Mouse (Mus musculus): Measurements from ENCODE around the gene Galr3. TPM values are rescaled to one million over a fixed set of nuclear protein-coding genes. Genes with fewer than 3 reads are reported as not detected.

Galr3 gene
- polyA plus RNA-seq, 1 experiment from 2014 or later, result not detected

DNA sequence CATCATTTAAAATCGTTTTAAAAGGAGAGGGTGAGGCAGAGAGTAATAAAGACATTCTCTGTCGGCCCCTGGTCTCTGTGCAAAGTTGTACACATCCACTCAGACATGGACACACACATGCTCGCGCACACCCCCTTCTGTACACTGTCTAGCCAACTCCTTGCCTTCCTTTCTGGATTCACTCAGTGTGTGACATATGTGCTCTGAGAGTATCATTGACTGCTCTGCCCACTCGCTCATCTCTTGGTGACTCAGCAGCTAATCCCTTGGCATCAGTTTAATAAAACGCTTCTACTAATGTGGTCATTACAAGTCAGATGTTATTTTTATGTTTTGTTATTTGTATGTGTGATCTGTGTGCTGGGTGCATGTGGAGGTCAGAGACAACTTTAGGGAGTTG, 50.6 kb downstream of the Galr3 start:
- no peak overlapping the region for H3K9ac ChIP-seq
- H3K27ac ChIP-seq (replicated peaks), result no peak overlapping the region
- no peak overlapping the region for H3K4me2 ChIP-seq
- no peaks in the 10 kb centered on the region for H3K9me3 ChIP-seq
- H3K36me3 ChIP-seq, result peaks cover 86% of the 10 kb centered on the region
- ATAC-seq (ENCODE audit: low read depth), result no peak
- H3K4me1 ChIP-seq (replicated peaks), result 0 out of 2 replicates have a peak, but pooled peaks cover 2% of the 10 kb centered on the region
- H3K4me3 ChIP-seq, result no peak overlapping the region
- WGBS, result 89% methylated on average over 6 of the region's 6 CpGs
- no peaks in the 10 kb centered on the region for H3K27me3 ChIP-seq

Small RNA genes within 50 kb of the gene (microRNA-seq; reads per million reads assigned to microRNA genes)
- 0.74 reads per million for gene Mir6956

Other genes with a start within 250 kb of the Galr3 start
- 1.7 and 2.0 TPM in 2 replicates for gene Card10, start 238.8 kb upstream of the Galr3 start, polyA plus RNA-seq (2015; fragmentation: Nextera tagmentation; extraction: Ambion mirVana)
- 11.5 and 13.7 TPM in 2 replicates for gene Cdc42ep1, start 199.3 kb upstream of the Galr3 start, polyA plus RNA-seq (2015; fragmentation: Nextera tagmentation; extraction: Ambion mirVana)
- gene Lgals2, start 186.4 kb upstream of the Galr3 start, polyA plus RNA-seq (2015; fragmentation: Nextera tagmentation; extraction: Ambion mirVana), result not detected in 2 replicates
- 44.0 and 51.0 TPM in 2 replicates for gene Gga1, start 164.7 kb upstream of the Galr3 start, polyA plus RNA-seq (2015; fragmentation: Nextera tagmentation; extraction: Ambion mirVana)
- gene Gm49510, start 142.2 kb upstream of the Galr3 start, polyA plus RNA-seq (2015; fragmentation: Nextera tagmentation; extraction: Ambion mirVana), result 0.37 TPM in 1 of 2 replicates, not detected in the other
- 6.2 and 6.8 TPM in 2 replicates for gene Sh3bp1, start 142.1 kb upstream of the Galr3 start, polyA plus RNA-seq (2015; fragmentation: Nextera tagmentation; extraction: Ambion mirVana)
- gene Pdxp, start 128.0 kb upstream of the Galr3 start, polyA plus RNA-seq (2015; fragmentation: Nextera tagmentation; extraction: Ambion mirVana), result 46.3 and 53.6 TPM in 2 replicates
- 273 and 356 TPM in 2 replicates for gene Lgals1, start 115.2 kb upstream of the Galr3 start, polyA plus RNA-seq (2015; fragmentation: Nextera tagmentation; extraction: Ambion mirVana)
- 57.1 and 60.8 TPM in 2 replicates for gene Nol12, start 107.0 kb upstream of the Galr3 start, polyA plus RNA-seq (2015; fragmentation: Nextera tagmentation; extraction: Ambion mirVana)
- gene Triobp, start 94.2 kb upstream of the Galr3 start, polyA plus RNA-seq (2015; fragmentation: Nextera tagmentation; extraction: Ambion mirVana), result 33.4 and 40.1 TPM in 2 replicates
- gene H1f0, start 13.4 kb upstream of the Galr3 start, polyA plus RNA-seq (2015; fragmentation: Nextera tagmentation; extraction: Ambion mirVana), result 275 and 287 TPM in 2 replicates
- gene Ankrd54, start 21.0 kb downstream of the Galr3 start, polyA plus RNA-seq (2015; fragmentation: Nextera tagmentation; extraction: Ambion mirVana), result 46.5 and 52.9 TPM in 2 replicates
- gene Eif3l, start 33.3 kb downstream of the Galr3 start, polyA plus RNA-seq (2015; fragmentation: Nextera tagmentation; extraction: Ambion mirVana), result 185 and 196 TPM in 2 replicates
- 10.4 and 11.2 TPM in 2 replicates for gene Micall1, start 67.0 kb downstream of the Galr3 start, polyA plus RNA-seq (2015; fragmentation: Nextera tagmentation; extraction: Ambion mirVana)
- gene Polr2f, start 99.1 kb downstream of the Galr3 start, polyA plus RNA-seq (2015; fragmentation: Nextera tagmentation; extraction: Ambion mirVana), result 259 and 278 TPM in 2 replicates
- 12.4 and 13.1 TPM in 2 replicates for gene 1700088E04Rik, start 99.4 kb downstream of the Galr3 start, polyA plus RNA-seq (2015; fragmentation: Nextera tagmentation; extraction: Ambion mirVana)
- 20.4 and 23.5 TPM in 2 replicates for gene Sox10, start 123.4 kb downstream of the Galr3 start, polyA plus RNA-seq (2015; fragmentation: Nextera tagmentation; extraction: Ambion mirVana)
- 75.0 and 88.0 TPM in 2 replicates for gene Pick1, start 187.3 kb downstream of the Galr3 start, polyA plus RNA-seq (2015; fragmentation: Nextera tagmentation; extraction: Ambion mirVana)
- 1.7 and 2.0 TPM in 2 replicates for gene Gm49486, start 187.5 kb downstream of the Galr3 start, polyA plus RNA-seq (2015; fragmentation: Nextera tagmentation; extraction: Ambion mirVana)
- gene Slc16a8, start 212.9 kb downstream of the Galr3 start, polyA plus RNA-seq (2015; fragmentation: Nextera tagmentation; extraction: Ambion mirVana), result 0.43 and 0.50 TPM in 2 replicates
- 2.7 TPM in 2 replicates for gene Baiap2l2, start 243.7 kb downstream of the Galr3 start, polyA plus RNA-seq (2015; fragmentation: Nextera tagmentation; extraction: Ambion mirVana)

All from neural tube, embryonic 13.5 days (tissue).